Comparison of ENCODE assay signal across 10 mouse cellular contexts in genomic region chr3:137940757-137941156, GRCm38 (mm10). TPM values are rescaled to one million over a fixed set of nuclear protein-coding genes. Genes with fewer than 3 reads are reported as not detected.
DNase-seq lines count a peak whose midpoint lies in the region; ATAC-seq lines count a peak whose summit lies in the region.
"Had no signal": no experiment of that assay in that cellular context is flagged by ENCODE, and none has a peak within 500 bp of the region (broad histone marks: within the 10 kb centered on the region; RNA-seq: fewer than 3 reads in every experiment).

No protein-coding gene starts in this region.

- peaks cover 5% of the 10 kb centered on the region; the same call in 1 of the 2 replicates for H3K4me1 ChIP-seq in intestine, embryonic 15.5 days (replicated peaks)
- H3K4me1 ChIP-seq in stomach, embryonic 16.5 days (ENCODE audit: control insufficient read depth, insufficient read depth, low read length), result peaks cover 9% of the 10 kb centered on the region
- H3K4me1 ChIP-seq in hindbrain, embryonic 11.5 days (replicated peaks; ENCODE audit: control insufficient read depth, insufficient read depth, low read length), result no peaks in the 10 kb centered on the region

- no peaks in the 10 kb centered on the region for H3K27me3 ChIP-seq in intestine, embryonic 15.5 days (replicated peaks)
- H3K27me3 ChIP-seq in stomach, embryonic 16.5 days (ENCODE audit: control insufficient read depth, insufficient read depth, low read length), result no peaks in the 10 kb centered on the region
- H3K27me3 ChIP-seq in hindbrain, embryonic 11.5 days (ENCODE audit: control insufficient read depth, insufficient read depth, low read length), result no peaks in the 10 kb centered on the region

- H3K4me2 ChIP-seq in intestine, embryonic 15.5 days (replicated peaks), result no peak overlapping the region
- no peak overlapping the region for H3K4me2 ChIP-seq in stomach, embryonic 16.5 days (ENCODE audit: low read depth, low read length)
- H3K4me2 ChIP-seq in hindbrain, embryonic 11.5 days (replicated peaks; ENCODE audit: low read depth, low read length), result no peak overlapping the region

- ATAC-seq in intestine, embryonic 15.5 days, result peak; percentile 84
- peak; percentile 89 for ATAC-seq in stomach, embryonic 16.5 days (ENCODE audit: insufficient read depth, low FRiP score)
- ATAC-seq in hindbrain, embryonic 11.5 days (ENCODE audit: low FRiP score), result no peak

- 52% methylated on average over 4 of the region's 4 CpGs for WGBS in intestine, embryonic 15.5 days
- WGBS in stomach, embryonic 16.5 days, result 59% methylated on average over 4 of the region's 4 CpGs
- 83% methylated on average over 4 of the region's 4 CpGs for WGBS in hindbrain, embryonic 11.5 days

- no peak overlapping the region for H3K9ac ChIP-seq in intestine, embryonic 15.5 days
- H3K9ac ChIP-seq in stomach, embryonic 16.5 days (ENCODE audit: low read length), result no peak overlapping the region
- H3K9ac ChIP-seq in hindbrain, embryonic 11.5 days (ENCODE audit: low read depth, low read length), result no peak overlapping the region

- peak overlapping the region; percentile 38; the same call in 1 of the 2 replicates for H3K27ac ChIP-seq in intestine, embryonic 15.5 days
- peak overlapping the region; percentile 70 for H3K27ac ChIP-seq in stomach, embryonic 16.5 days (ENCODE audit: low read length)
- H3K27ac ChIP-seq in hindbrain, embryonic 11.5 days (ENCODE audit: low read depth, low read length), result no peak overlapping the region

- no peak overlapping the region for H3K4me3 ChIP-seq in intestine, embryonic 15.5 days (replicated peaks)
- H3K4me3 ChIP-seq in stomach, embryonic 16.5 days (replicated peaks; ENCODE audit: low read length), result no peak overlapping the region
- H3K4me3 ChIP-seq in hindbrain, embryonic 11.5 days (ENCODE audit: low read depth, low read length), result no peak overlapping the region

- DNase-seq in ovary, adult 18-20 months (ENCODE audit: low spot score), result peak; percentile 77
- no peak for DNase-seq in ovary, postnatal 10 days (ENCODE audit: low spot score)
- DNase-seq in c-Kit-positive CD71-positive TER-119-positive erythroid progenitor cells, embryonic 14.5 days (ENCODE audit: low spot score), result peak; percentile 70
- no peak for DNase-seq in hindbrain, embryonic 11.5 days (ENCODE audit: low spot score)
- no peak for DNase-seq in kidney, adult 8-10 months
- DNase-seq in right cerebral cortex, adult 2 months (ENCODE audit: low spot score in 2 of 2), result no peak
- DNase-seq: cerebellum, adult 9-10 months; gastrocnemius, postnatal 36 days had no signal

- H3K9me3 ChIP-seq in intestine, embryonic 15.5 days, result no peaks in the 10 kb centered on the region
- no peaks in the 10 kb centered on the region for H3K9me3 ChIP-seq in stomach, embryonic 16.5 days (replicated peaks; ENCODE audit: control insufficient read depth, low read length)
- no peaks in the 10 kb centered on the region for H3K9me3 ChIP-seq in hindbrain, embryonic 11.5 days (ENCODE audit: control insufficient read depth, low read length)

- H3K36me3 ChIP-seq in intestine, embryonic 15.5 days, result no peaks in the 10 kb centered on the region
- H3K36me3 ChIP-seq in stomach, embryonic 16.5 days (ENCODE audit: control insufficient read depth, insufficient read depth, low read length), result no peaks in the 10 kb centered on the region
- no peaks in the 10 kb centered on the region for H3K36me3 ChIP-seq in hindbrain, embryonic 11.5 days (ENCODE audit: control insufficient read depth, insufficient read depth, low read length)

RNA-seq across cellular contexts. Expression of gene Lamtor3, which starts 22.5 kb away (rescaled TPM):
- polyA plus RNA-seq in intestine, embryonic 15.5 days (2015; fragmentation: Nextera tagmentation; extraction: Ambion mirVana), result 135 and 139 TPM in 2 replicates
- polyA plus RNA-seq in stomach, embryonic 16.5 days (2015; fragmentation: Nextera tagmentation; extraction: Ambion mirVana), result 113 and 118 TPM in 2 replicates
- polyA plus RNA-seq in hindbrain, embryonic 11.5 days (2014; fragmentation: Nextera tagmentation; extraction: Ambion mirVana), result 96.9 and 103 TPM in 2 replicates

RNA-seq across cellular contexts. Expression of gene Dapp1, which starts 40.6 kb away (rescaled TPM):
- polyA plus RNA-seq in intestine, embryonic 15.5 days (2015; fragmentation: Nextera tagmentation; extraction: Ambion mirVana), result 23.2 and 23.7 TPM in 2 replicates
- polyA plus RNA-seq in stomach, embryonic 16.5 days (2015; fragmentation: Nextera tagmentation; extraction: Ambion mirVana), result 17.3 and 18.0 TPM in 2 replicates
- 2.6 and 3.7 TPM in 2 replicates for polyA plus RNA-seq in hindbrain, embryonic 11.5 days (2014; fragmentation: Nextera tagmentation; extraction: Ambion mirVana)

Comparison
In these comparisons a context has a peak if more than half of its experiments do, and no peak if none do; other contexts are left out.
1. DNase-seq: peak in ovary, adult 18-20 months (single experiment) and c-Kit-positive CD71-positive TER-119-positive erythroid progenitor cells, embryonic 14.5 days (single experiment); none in ovary, postnatal 10 days (single experiment), hindbrain, embryonic 11.5 days (single experiment), kidney, adult 8-10 months (0 of 2) and right cerebral cortex, adult 2 months (0 of 2).